Mouse (Mus musculus): ENCODE results near the gene Mas1. TPM values are rescaled to one million over a fixed set of nuclear protein-coding genes. Genes with fewer than 3 reads are reported as not detected.
A peak's percentile ranks its signal among the peaks of the same experiment; 100 is the strongest.

The Mas1 gene
- polyA plus RNA-seq, 1 experiment from 2014 or later = 0.65 TPM

- peaks cover 52 to 87% of the 10 kb centered on the region in 2 experiments for H3K4me1 ChIP-seq (ENCODE audit: control insufficient read depth in 2 of 2, insufficient read depth in 2 of 2, low read length in 2 of 2)
- peak; percentile 13; the same call in 1 of the 2 replicates for ATAC-seq (ENCODE audit: insufficient number of reproducible peaks, insufficient read depth, low FRiP score, low read depth)
- peaks cover 27% of the 10 kb centered on the region for H3K36me3 ChIP-seq (ENCODE audit: control insufficient read depth, insufficient read depth, low read length)
- 18% methylated on average over 8 of the region's 8 CpGs for WGBS
- H3K9me3 ChIP-seq (ENCODE audit: control insufficient read depth, low read length) = no peaks in the 10 kb centered on the region
- H3K4me3 ChIP-seq (ENCODE audit: control insufficient read depth in 1 of 2, insufficient read depth in 1 of 2, low read depth in 1 of 2, low read length in 2 of 2) = no peak overlapping the region
- H3K9ac ChIP-seq (ENCODE audit: low read length) = 0 out of 2 replicates have a peak overlapping the region, but pooled peaks have one; percentile 18
- peak overlapping the region; percentile 68 to 98 for H3K27ac ChIP-seq (replicated peaks in 1 of 2; ENCODE audit: control insufficient read depth in 1 of 2, insufficient read depth in 1 of 2, low read depth in 2 of 2, low read length in 2 of 2)
- H3K27me3 ChIP-seq (ENCODE audit: control insufficient read depth, insufficient read depth, low read length) = no peaks in the 10 kb centered on the region
- H3K4me2 ChIP-seq (ENCODE audit: low read length) = no peak overlapping the region; the same call in 1 of the 2 replicates
Measured at GRCm38 (mm10) chr17:12793660-12794406, 74.1 kb downstream of the Mas1 start.

DNA sequence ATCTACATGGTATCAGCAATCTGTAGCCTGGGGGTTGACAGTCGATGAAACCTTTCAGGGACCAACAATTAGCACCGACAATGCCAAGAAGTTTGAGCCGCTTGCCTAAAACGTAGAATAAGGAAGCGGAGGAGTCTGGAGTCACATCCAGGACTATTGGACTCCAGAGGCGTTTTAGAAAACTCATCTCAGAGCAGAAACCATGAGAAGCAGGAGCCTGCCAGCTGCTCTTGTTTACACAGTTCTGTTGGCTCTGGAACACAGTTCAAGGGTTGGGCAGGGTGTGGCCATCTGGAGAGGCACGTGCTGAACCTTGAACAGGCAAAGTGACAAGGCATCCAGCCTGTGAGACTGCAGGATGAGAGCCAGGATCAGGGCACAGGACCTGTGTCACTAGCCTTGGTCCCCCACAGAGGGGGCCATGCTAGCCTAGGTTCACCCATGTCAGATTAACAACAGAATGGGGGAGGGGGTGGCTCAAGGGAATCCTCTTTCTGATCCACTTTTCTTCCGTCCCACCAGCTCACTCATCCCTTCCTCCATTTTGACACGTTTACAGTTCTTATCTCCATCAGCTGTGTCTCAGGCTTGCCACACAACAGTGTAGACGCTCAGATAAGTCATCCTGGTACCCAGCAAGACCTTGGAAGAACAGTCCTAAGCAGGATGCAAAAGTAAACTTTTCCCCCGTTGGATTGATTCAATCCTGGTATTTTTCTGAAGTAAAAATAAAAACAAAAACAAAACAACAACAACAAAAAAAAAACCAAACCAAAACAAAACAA, 75.3 kb downstream of the Mas1 start:
- WGBS = 43% methylated on average over 11 of the region's 11 CpGs
- peak overlapping the region; percentile 87 to 98 for H3K27ac ChIP-seq (replicated peaks in 1 of 2; ENCODE audit: control insufficient read depth in 1 of 2, insufficient read depth in 1 of 2, low read depth in 2 of 2, low read length in 2 of 2)
- no peak overlapping the region for H3K4me3 ChIP-seq (ENCODE audit: control insufficient read depth in 1 of 2, insufficient read depth in 1 of 2, low read depth in 1 of 2, low read length in 2 of 2)
- H3K27me3 ChIP-seq (ENCODE audit: control insufficient read depth, insufficient read depth, low read length) = no peaks in the 10 kb centered on the region
- peak overlapping the region; percentile 27; the same call in 1 of the 2 replicates for H3K9ac ChIP-seq (ENCODE audit: low read length)
- no peak for ATAC-seq (ENCODE audit: insufficient number of reproducible peaks, insufficient read depth, low FRiP score, low read depth)
- peaks cover 40 to 74% of the 10 kb centered on the region in 2 experiments for H3K4me1 ChIP-seq (ENCODE audit: control insufficient read depth in 2 of 2, insufficient read depth in 2 of 2, low read length in 2 of 2)
- H3K9me3 ChIP-seq (ENCODE audit: control insufficient read depth, low read length) = peaks cover 5% of the 10 kb centered on the region; the same call in 1 of the 2 replicates
- no peak overlapping the region for H3K4me2 ChIP-seq (ENCODE audit: low read length)
- H3K36me3 ChIP-seq (ENCODE audit: control insufficient read depth, insufficient read depth, low read length) = peaks cover 25% of the 10 kb centered on the region

DNA sequence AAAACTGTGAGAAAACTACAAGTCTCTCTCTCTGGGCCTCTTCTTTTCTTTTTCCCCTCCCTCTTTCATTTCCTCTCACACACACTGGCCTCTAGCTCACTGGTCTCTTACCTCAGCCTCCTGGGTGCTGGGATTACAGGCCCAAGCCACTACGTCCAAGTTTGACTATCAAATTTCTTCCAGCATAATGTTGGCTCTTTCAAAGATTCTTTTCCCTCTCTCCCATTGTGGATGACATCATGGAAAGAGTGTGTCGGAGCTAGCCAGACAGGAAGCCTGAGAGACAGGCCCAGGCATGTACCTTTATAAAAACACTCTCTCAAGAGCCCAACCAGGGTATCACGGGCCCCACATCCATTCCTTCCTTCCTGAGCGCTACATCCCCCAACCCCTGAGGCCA, 76.5 kb downstream of the Mas1 start:
- Histone ChIP-seq H3K36me3 (ENCODE audit: control insufficient read depth, insufficient read depth, low read length) (peaks cover 25% of the 10 kb centered on the region), H3K9me3 (ENCODE audit: control insufficient read depth, low read length) (peaks cover 8% of the 10 kb centered on the region; the same call in 1 of the 2 replicates), H3K27me3 (ENCODE audit: control insufficient read depth, insufficient read depth, low read length) (no peaks in the 10 kb centered on the region), H3K4me1 (ENCODE audit: control insufficient read depth in 2 of 2, insufficient read depth in 2 of 2, low read length in 2 of 2) (peaks cover 40 to 66% of the 10 kb centered on the region in 2 experiments), H3K27ac (replicated peaks in 1 of 2; ENCODE audit: control insufficient read depth in 1 of 2, insufficient read depth in 1 of 2, low read depth in 2 of 2, low read length in 2 of 2) (peak overlapping the region; percentile 96 to 98), H3K4me3 (ENCODE audit: control insufficient read depth in 1 of 2, insufficient read depth in 1 of 2, low read depth in 1 of 2, low read length in 2 of 2) (no peak overlapping the region), H3K4me2 (ENCODE audit: low read length) (peak overlapping the region; percentile 34), H3K9ac (ENCODE audit: low read length) (peak overlapping the region; percentile 58)
- 2% methylated on average over 4 of the region's 4 CpGs for WGBS
- 0 out of 2 replicates have a peak, but pooled peaks have one; percentile 6 for ATAC-seq (ENCODE audit: insufficient number of reproducible peaks, insufficient read depth, low FRiP score, low read depth)

DNA sequence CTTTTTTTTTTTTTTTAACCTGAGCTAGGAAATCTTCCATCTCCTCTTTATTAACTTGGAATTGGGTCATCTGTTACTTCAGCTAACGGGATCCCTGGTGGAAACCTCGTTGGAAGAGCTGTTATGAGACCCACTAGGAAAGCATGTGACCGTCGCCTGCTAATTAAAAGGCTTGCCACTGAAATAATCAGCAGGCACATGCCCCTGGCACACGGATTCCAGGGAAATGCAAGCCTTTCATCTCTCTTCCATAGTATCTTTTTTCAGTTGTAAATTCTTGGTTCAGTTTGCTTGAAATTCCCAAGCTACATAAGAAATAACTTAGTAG, 76.9 kb downstream of the Mas1 start:
- no peak for ATAC-seq (ENCODE audit: insufficient number of reproducible peaks, insufficient read depth, low FRiP score, low read depth)
- H3K27ac ChIP-seq (replicated peaks in 1 of 2; ENCODE audit: control insufficient read depth in 1 of 2, insufficient read depth in 1 of 2, low read depth in 2 of 2, low read length in 2 of 2) = peak overlapping the region; percentile 96 to 98
- WGBS = 3% methylated on average over 5 of the region's 5 CpGs
- no peaks in the 10 kb centered on the region for H3K27me3 ChIP-seq (ENCODE audit: control insufficient read depth, insufficient read depth, low read length)
- H3K9ac ChIP-seq (ENCODE audit: low read length) = peak overlapping the region; percentile 58
- H3K4me2 ChIP-seq (ENCODE audit: low read length) = peak overlapping the region; percentile 34
- H3K4me1 ChIP-seq (ENCODE audit: control insufficient read depth in 2 of 2, insufficient read depth in 2 of 2, low read length in 2 of 2) = peaks cover 41 to 66% of the 10 kb centered on the region in 2 experiments
- peaks cover 26% of the 10 kb centered on the region for H3K36me3 ChIP-seq (ENCODE audit: control insufficient read depth, insufficient read depth, low read length)
- peaks cover 8% of the 10 kb centered on the region; the same call in 1 of the 2 replicates for H3K9me3 ChIP-seq (ENCODE audit: control insufficient read depth, low read length)
- no peak overlapping the region for H3K4me3 ChIP-seq (ENCODE audit: control insufficient read depth in 1 of 2, insufficient read depth in 1 of 2, low read depth in 1 of 2, low read length in 2 of 2)

Small RNA genes lying within 50 kb of the gene (microRNA-seq; reads per million reads assigned to microRNA genes)
- gene Gm24085 = not detected

Other genes starting within 250 kb of the Mas1 start
- gene Slc22a1, start 192.3 kb downstream of the Mas1 start, polyA plus RNA-seq (2014; fragmentation: Nextera tagmentation; extraction: Ambion mirVana) = 28.7 and 42.4 TPM in 2 replicates
- 196 and 201 TPM in 2 replicates for gene Igf2r, start 98.5 kb downstream of the Mas1 start, polyA plus RNA-seq (2014; fragmentation: Nextera tagmentation; extraction: Ambion mirVana)
- gene Mrgprh, start 7.9 kb upstream of the Mas1 start, polyA plus RNA-seq (2014; fragmentation: Nextera tagmentation; extraction: Ambion mirVana) = 0.09 and 0.16 TPM in 2 replicates
- 1.5 and 1.6 TPM in 2 replicates for gene Pnldc1, start 42.1 kb upstream of the Mas1 start, polyA plus RNA-seq (2014; fragmentation: Nextera tagmentation; extraction: Ambion mirVana)
- gene Tcp1, start 47.6 kb upstream of the Mas1 start, polyA plus RNA-seq (2014; fragmentation: Nextera tagmentation; extraction: Ambion mirVana) = 345 and 353 TPM in 2 replicates
- 197 and 200 TPM in 2 replicates for gene Mrpl18, start 48.2 kb upstream of the Mas1 start, polyA plus RNA-seq (2014; fragmentation: Nextera tagmentation; extraction: Ambion mirVana)
- 0.24 and 0.28 TPM in 2 replicates for gene Acat3, start 72.5 kb upstream of the Mas1 start, polyA plus RNA-seq (2014; fragmentation: Nextera tagmentation; extraction: Ambion mirVana)
- gene Acat2, start 92.6 kb upstream of the Mas1 start, polyA plus RNA-seq (2014; fragmentation: Nextera tagmentation; extraction: Ambion mirVana) = 22.8 and 25.6 TPM in 2 replicates
- 83.1 and 85.7 TPM in 2 replicates for gene Wtap, start 126.0 kb upstream of the Mas1 start, polyA plus RNA-seq (2014; fragmentation: Nextera tagmentation; extraction: Ambion mirVana)
- gene Sod2, start 138.7 kb upstream of the Mas1 start, polyA plus RNA-seq (2014; fragmentation: Nextera tagmentation; extraction: Ambion mirVana) = 520 and 533 TPM in 2 replicates
- 0.30 TPM in 1 of 2 replicates, not detected in the other for gene Gpr31b, start 184.2 kb upstream of the Mas1 start, polyA plus RNA-seq (2014; fragmentation: Nextera tagmentation; extraction: Ambion mirVana)
- gene Tcp10b, start 193.0 kb upstream of the Mas1 start, polyA plus RNA-seq (2014; fragmentation: Nextera tagmentation; extraction: Ambion mirVana) = 0.15 TPM in 1 of 2 replicates, not detected in the other

Measured in heart, embryonic 14.5 days (tissue).